Mouse (Mus musculus): ENCODE results near the gene Taf4. TPM values are rescaled to one million over a fixed set of nuclear protein-coding genes. Genes with fewer than 3 reads are reported as not detected.

Taf4 gene
- total RNA-seq, 2 experiments from 2014 or later = 24.5 to 27.9 TPM

DNA sequence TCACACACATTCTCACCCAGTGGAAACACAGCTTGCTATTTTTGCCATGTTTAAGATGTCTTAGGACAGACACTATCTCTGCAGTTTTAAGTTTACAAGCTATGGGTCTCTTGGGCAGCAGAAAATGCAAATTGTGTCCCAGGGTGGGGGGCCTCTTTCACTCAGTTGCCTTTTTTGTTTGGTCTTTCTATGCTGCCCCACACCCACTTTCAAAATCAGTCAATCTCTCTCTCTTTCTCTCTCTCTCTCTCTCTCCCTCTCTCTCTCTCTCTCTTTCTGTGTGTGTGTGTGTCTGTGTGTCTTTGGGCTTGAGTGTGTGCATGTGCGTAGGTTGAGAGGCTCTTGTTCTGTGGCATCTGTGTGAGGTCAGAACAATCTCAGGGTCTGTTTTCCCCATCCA, 9.2 kb upstream of the Taf4 start:
- intact Hi-C loops (cut with DNase I) = no loop called here
- DNase-seq = no peak

DNA sequence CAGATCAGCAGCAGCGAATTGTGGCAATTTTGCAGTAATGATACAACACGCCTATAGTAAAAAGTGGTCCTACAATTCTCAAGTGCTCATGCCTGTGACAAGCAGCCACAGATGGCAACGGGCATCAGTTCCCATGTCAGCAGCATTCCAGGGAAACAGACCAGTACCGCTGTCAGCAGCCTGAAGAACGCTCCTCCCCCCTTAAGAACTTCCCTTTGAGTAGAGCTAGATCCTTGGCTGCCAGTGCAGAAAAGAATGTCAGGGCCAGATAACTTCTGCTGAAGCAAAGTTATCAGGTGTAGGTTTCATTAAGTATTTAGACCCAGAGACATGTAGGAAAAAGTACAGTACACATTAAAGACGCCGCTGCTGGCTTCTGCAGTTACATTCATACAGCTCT, 8.4 kb upstream of the Taf4 start:
- DNase-seq = no peak
- intact Hi-C loops (cut with DNase I) = no loop called here

DNA sequence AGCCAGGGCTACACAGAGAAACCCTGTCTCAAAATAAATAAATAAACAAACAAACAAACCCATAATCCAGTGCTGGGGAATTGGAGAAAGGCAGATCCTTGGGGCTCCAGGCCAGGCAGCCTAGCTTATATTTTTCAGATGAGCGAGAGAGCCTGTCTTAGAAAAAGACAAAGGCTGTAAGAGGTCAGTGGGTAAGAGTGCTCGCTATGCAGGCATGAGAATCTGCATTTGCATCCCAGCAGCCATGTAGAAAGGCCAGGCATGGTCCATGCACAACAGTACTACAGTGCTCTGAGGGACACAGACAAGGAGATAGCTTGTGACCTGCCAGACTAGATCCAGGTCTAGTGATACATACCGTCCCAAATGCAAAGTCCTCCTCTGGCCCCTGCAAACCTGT, 6.3 kb upstream of the Taf4 start:
- intact Hi-C loops (cut with DNase I) = no loop called here
- no peak for DNase-seq

DNA sequence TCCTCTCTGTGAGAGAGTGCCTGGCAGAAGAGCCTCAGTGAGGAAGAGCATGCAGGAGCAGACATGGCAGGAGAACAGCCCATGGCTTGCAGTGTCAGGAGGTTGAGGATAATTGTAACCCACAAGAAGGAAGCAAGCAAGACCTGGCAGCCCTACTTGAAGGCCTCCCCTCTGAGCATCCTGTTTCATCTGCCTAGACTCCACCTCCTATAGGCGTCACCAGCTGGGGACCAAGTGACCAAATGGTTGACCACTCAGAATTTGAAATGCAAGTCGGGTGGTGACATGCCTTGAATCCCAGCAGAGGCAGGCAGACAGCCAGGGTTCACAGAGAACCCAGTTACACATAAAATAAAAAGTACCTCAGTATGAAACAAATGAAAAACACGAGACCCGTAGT, 4.2 kb upstream of the Taf4 start:
- no peak for DNase-seq
- intact Hi-C loops (cut with DNase I) = no loop called here

DNA sequence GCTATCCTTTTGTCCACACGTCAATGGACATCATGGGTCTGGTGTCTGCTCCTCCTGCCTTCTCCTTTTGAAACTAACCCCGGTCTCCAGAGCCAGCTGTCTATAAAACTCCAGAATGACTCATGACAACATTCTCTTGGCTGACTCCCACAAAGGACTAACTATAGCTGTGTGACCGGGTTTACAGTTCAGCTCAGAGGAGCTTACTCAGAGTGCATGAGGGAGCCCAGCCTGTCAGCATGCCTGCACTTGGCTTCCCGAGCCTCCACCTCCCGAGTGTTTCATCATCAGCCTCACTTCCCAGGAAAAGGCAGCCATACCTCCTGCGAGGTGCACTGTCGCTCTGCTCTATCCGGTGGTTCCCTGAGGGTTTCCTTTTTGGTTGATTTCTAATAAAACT, 3.4 kb upstream of the Taf4 start:
- intact Hi-C loops (cut with DNase I) = loop anchor here (5.0 kb wide), 1 partner anchor 62 kb away; the partner anchor contains the start of genes Psma7 and Ss18l1
- no peak for DNase-seq

DNA sequence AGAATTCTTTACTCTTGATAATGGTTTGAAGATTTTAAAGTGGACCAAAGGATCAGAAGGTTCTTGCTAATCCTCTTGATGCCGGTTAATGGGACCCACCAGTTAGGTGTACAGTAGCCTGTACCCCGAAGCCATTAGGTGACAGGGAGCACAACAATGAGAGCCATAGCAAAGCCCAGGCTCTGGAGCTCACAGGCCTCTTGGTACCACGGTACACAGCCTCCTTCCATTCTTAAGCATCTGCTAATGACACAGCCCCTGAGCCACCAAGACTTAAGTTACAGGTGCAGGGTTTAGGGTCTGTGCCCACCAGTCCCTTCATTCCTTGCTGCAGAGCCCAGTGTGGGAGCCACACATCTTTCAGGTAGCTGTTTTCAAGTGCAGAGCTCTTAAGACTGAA, 1.8 kb upstream of the Taf4 start:
- DNase-seq = no peak
- intact Hi-C loops (cut with DNase I) = loop anchor here (5.0 kb wide), 1 partner anchor 64 kb away; the partner anchor contains the start of genes Psma7 and Ss18l1

DNA sequence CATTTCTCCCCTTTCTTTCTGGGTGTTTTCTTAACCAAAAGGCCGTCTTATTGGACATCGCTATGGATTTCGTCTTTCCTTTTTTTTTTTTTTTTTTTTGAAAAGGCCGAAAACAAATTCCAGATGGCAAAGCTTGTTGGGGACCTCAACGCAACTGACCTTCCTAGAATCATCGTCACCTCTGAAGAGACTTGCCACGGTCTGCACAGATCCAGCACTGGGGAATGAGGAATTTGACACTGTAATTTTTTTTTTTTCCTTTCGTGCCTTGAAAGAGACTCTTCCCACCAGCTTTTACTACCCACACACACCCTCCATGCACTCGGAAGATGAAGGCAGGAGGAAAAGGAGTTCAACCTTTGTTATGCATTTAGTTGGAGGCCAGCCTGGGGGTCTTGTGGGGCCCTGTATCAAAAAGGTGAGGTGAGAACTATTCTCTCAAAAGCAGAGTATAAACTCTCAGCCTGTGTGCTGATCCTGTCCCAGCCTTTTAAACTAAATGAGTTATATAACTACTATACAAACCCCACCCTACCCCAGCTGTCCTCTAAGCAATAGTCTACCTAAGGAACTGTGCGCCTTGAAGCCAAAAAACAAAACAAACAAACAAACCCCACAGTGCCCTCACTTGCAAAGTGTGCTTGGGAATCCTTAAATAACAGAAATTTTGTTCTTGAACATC, 1.0 kb upstream of the Taf4 start:
- DNase-seq = no peak
- intact Hi-C loops (cut with DNase I) = loop anchor here (2.0 to 5.0 kb wide), 2 partner anchors 47 to 65 kb away; partner anchors contain the start of genes Lsm14b, Psma7 and Ss18l1

DNA sequence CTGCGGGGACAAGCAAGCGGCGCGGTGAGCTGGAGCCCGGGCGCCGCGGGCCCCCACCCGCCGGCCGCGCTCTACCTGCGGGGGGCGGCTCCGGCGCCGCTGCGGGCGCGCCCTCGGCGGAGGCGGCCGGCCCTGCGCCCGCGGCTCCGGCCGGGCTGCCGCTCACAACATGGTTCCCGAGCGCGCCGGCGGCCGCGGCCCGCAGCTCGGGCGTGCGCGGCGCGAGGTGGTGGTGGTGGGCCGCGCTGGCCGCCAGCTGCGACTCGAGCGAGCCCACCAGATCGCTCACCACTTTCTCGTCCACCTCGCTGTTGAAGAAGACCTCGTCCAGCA, 185 bp downstream of the Taf4 start:
- no peak for DNase-seq
- intact Hi-C loops (cut with DNase I) = loop anchor here (2.0 to 5.0 kb wide), 2 partner anchors 49 to 66 kb away; partner anchors contain the start of genes Lsm14b, Psma7 and Ss18l1

DNA sequence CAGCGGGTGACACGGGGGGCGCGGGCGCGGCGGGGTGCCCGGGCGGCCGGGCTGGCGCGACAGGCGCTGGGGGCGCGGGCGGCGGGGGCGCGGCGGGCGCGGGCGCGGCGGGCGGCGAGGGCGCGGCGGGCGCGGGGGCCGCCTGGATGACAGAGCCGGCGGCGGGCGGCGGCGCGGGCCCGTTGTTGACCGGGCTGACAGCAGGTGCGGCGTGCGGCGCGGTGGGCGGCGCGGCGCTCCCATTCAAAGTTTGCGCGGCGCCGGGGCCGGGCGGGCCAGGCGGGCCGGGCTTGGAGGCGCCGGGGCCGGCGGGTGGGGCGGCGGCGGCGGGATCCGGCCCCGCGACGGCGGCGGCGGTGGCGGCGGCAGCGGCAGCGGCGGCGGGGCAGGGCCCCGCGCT, 595 bp downstream of the Taf4 start:
- intact Hi-C loops (cut with DNase I) = loop anchor here (2.0 to 5.0 kb wide), 2 partner anchors 49 to 66 kb away; partner anchors contain the start of genes Lsm14b, Psma7 and Ss18l1
- peak; percentile 21 for DNase-seq

DNA sequence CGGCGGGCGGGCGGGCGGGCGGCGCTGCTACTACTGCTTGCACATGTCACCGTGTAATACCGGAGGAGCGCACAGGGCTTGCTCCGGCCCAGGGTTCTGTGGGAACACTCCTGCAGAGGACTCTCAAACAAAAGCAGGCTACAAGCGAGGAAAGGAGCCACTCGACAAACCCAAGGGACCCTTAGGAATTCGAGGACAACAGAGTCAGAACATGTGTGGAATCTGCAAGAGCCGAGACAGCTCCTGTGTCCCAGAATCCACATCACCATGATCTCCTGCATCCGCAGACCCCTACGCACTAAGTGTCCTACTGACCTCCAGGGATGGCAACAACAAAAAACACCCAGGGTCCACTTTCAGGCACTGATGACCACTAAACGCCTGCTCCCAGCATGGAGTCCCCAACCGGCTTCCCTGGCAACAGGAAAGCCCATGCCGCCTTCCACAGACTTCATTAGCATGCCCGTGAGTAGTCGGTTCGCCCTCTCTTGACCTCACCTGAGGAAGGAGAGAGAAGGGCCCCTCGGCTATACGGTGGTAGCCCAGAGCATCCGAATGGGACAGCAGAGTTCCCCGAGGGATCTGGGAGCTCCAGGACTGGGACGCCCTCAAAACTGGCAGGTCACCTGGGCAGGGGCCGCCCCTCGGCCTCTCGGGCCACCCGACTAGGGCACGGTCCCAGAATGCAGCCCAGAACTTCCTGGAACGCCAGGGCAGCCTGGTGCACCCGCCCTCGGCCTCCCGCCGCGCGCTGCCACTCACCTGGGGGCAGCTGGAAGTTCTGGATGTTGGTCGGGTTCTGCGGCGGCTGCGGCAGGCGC, 1.6 kb downstream of the Taf4 start:
- intact Hi-C loops (cut with DNase I) = loop anchor here (5.0 kb wide), 2 partner anchors 58 to 67 kb away; partner anchors contain the start of genes Psma7 and Ss18l1
- peak; percentile 32 for DNase-seq

DNA sequence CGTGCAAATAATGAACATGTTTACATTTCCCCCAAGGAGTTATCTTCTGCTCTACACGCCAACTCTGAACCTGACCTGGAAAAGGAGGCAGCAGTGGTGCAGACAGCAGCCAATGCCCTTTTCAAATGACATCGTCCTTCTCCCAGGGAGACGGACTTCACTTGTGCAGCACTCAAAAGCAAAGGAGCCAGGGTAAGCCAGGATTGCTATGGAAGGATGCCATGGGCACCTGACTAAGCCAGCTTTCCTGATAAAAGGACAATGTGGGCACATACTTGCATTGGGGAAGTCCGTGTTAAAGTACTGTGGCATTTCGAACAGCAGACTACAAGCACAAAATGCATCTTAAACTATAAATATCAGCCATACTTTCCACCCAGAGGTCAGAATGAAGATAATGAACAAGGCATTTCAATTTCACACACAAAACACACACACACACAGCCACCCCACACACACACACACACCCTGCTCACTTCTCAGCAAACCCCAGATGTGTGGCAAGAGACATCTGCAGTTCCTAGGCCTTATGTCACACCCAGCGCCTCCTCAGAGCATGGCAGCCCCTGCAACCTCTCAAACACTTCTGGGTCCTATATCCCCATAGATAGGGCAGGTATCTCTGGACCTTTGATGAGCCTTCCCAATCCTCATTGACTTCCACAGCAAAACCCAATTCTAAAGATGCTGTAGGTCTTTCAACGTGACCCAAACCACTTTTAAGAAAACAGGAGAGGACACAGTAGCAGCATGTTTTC, 2.4 kb downstream of the Taf4 start:
- intact Hi-C loops (cut with DNase I) = loop anchor here (5.0 kb wide), 1 partner anchor 57 kb away; no protein-coding TSS in a partner anchor
- DNase-seq = no peak

DNA sequence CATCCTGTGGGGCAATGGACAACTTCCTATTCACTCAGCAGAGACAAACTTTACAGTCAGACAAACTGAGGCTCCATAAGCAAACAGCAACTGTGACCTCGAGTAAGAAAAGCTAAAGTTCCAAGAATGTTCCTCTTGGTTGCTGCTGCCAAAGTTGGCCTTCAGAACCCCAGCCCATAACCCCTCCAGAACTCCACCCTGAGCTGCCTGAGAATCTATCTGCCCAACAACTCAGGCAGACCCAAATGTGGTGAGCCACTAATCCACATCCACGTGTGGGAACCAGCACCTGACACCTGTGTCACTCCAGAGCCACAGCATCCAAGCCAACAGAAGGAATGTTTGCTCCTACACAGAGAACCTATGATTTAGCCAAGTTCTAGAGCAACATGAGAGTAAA, 4.0 kb downstream of the Taf4 start:
- no peak for DNase-seq
- intact Hi-C loops (cut with DNase I) = loop anchor here (5.0 kb wide), 1 partner anchor 55 kb away; no protein-coding TSS in a partner anchor

DNA sequence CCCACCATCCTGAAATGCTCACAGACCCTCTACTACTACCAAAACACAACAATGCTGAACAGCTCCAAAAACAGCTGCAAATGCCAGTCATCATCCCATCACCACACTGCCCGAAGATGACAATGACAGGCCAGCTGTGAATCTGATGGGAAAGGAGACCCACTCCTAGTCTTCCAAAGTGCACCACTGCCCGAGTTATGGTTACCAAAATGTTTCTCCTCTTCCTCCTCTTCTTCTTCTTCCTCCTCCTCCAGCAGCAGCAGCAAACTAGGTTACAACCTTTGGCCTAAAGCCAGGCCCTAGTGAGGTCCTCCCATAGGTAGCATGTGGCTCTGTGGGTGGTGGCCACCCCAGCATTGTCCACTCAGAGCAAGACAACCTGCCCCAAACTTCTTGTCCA, 4.6 kb downstream of the Taf4 start:
- DNase-seq = no peak
- intact Hi-C loops (cut with DNase I) = loop anchor here (5.0 kb wide), 1 partner anchor 55 kb away; no protein-coding TSS in a partner anchor

DNA sequence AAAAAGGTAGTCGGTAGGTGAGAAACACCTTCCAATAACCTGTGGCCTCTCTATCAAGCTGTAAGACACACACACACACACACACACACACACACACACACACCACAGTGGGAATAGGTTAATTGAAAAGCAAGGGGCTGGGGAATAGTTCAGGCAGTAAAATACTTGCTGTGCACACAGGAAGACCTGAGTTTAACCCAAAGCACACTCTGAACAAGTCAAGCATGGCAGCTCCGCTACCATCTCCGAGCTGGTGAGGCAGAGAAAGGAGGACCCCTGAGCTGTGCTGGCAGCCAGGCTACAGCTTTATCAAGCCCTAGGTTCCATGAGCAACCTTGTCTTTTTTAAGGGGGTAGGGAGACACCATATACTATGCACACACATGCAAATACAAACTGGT, 7.3 kb downstream of the Taf4 start:
- intact Hi-C loops (cut with DNase I) = no loop called here
- no peak for DNase-seq

DNA sequence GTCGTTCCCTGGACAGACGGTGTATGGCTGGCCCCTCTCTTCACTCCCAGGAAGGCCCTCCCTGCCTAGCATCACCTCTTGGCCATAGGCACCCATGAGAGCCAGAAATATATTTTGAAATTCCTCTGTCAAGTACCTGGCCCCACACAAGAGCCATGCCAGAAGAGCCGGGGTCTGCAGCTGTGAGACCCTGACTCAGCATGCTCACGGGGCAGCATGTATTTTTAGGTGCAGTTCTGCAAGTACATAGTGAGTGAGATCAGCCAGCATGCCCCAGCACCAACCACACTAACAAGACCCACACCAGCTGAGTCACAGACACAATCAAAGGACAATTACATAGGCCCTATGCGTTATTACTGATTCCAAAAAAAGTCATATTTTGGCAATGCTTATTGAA, 8.8 kb downstream of the Taf4 start:
- intact Hi-C loops (cut with DNase I) = no loop called here
- no peak for DNase-seq

DNA sequence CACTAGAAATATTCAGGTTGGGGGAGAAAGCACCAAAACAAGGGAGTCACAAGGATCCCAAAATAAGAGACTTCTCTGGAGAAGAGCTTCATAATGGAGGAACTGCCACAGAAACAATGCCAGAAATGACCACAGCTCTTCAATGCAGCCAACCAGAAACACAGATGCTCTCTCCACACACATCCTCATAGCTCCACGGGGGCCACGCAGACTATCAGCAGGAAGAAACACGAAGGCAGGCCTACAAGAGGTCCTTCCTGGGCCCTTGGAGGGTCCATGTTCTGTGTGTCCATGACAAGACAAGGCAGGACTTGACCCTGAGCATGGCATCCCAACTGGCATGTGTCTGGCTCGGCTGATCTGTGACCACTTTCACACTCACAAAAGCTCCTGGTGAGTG, 15.0 kb downstream of the Taf4 start:
- no peak for DNase-seq
- intact Hi-C loops (cut with DNase I) = no loop called here

DNA sequence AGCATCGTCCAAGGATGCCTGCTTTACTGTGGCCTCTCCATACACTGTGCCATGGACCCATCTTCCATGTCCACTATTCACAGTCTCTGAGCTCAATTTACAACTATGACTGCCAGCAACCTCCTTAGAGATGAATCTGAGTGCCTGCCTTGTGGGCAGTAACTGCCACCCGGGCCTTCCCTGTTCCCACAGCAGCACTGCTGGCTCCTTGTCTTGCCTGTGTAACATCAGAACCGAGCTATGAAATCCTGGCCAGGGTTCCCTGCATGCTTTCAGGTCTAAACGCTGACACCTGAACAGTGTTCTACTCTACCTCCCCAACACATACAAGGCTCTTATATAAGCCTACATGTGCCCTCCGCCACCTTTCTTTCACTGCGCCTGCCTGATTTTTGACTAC, 16.1 kb downstream of the Taf4 start:
- intact Hi-C loops (cut with DNase I) = no loop called here
- no peak for DNase-seq

DNA sequence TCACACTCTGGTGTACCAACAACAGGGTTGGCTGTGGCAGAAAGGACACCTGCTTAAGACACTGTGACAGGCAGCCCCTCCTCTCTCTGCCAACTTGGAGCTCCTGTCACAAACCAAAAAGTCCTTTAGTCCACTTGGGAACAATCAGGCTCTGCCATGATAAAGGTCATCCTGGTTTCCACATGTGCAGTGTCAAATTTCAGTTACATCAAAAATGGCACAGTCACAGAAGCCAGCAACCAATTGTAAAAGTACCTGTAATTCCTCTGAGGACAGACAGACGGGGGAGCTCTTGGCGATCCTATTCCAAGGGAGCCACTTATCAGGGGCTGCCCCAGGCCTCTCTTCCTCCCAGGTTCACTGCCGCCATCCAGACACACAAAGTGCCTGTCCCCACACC, 17.1 kb downstream of the Taf4 start:
- DNase-seq = no peak
- intact Hi-C loops (cut with DNase I) = no loop called here

DNA sequence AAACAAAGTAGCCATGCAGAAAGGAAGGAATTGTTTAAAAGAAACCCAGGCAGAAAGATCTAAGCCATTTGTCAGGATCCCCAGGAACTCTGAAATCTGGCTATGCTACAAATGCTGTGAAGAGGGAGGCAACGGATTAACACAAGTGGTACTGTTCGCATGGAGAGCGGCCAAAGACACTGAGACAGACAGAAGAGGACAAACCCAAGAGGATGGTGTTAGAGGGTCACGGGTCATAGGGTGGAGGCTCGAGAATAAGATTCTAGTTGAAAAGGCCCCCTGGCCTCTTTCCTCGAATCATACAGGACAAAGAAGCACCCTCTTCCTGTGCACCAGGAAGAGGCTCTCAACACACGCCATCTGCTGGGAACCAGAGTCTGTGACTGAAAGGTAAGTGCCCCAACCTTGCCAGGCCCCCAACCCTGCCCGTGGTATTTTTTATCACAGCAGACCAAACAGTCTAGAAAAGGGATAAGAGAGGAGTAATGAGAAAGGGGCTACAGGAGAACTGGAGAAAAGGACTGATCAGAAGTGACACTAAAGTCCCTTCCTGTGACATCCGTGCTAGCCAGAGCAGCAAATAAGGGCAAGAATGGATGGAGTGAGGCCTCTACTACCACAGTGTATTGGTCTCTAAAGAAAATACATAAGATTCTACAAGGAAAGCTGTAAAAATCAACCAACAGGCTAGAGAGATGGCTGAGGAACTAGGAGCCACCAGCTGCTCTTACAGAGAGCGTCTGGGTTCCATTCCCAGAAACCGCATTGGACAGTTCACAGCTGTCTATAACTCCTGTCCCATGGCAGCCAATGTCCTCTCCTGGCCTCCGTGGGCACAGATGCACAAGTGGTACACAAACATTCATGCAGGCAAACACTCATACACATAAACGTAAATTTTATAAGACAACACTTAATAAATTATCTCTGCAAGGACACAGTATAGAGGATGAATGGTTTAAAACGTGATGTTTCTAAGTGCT, 24.6 kb downstream of the Taf4 start:
- intact Hi-C loops (cut with DNase I) = no loop called here
- no peak for DNase-seq

DNA sequence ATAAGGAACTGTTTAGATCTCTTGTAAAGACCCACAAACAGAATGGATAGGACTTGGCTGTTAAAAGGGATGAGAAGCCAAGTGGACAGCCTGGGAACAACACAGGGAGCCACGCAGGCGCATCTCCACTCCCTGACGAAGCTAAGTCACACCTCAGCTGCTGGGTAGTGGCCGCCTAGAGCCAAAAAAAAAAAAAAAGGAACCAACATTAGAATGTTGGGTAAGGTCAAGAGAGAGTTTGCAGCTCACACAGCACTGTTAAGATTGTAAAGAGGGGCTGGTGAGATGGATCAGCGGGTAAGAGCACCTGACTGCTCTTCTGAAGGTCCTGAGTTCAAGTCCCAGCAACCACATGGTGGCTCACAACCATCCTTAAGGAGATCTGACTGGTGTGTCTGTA, 27.6 kb downstream of the Taf4 start:
- intact Hi-C loops (cut with DNase I) = no loop called here
- no peak for DNase-seq

Measured in left cerebral cortex, postnatal 4 days (tissue).